Mouse (Mus musculus) G1E (cell line): Measurements from ENCODE around the gene Spata20.

Source experiments
- CTCF ChIP-seq: IDR thresholded peaks from 2 replicates; pipeline ENCODE4 v1.5.1; 2012; ENCODE audit warnings: low read depth, low read length, inconsistent platforms, mixed read lengths
- GATA1 ChIP-seq: IDR thresholded peaks from 2 replicates; pipeline ENCODE4 v1.6.1; 2012; ENCODE audit warnings: borderline replicate concordance, low read length, inconsistent platforms, mixed read lengths
- GATA2 ChIP-seq: IDR thresholded peaks from 2 replicates; pipeline ENCODE4 v1.6.1; 2012; ENCODE audit warnings: low read depth, low read length, inconsistent platforms, borderline replicate concordance
- POLR2AphosphoS5 ChIP-seq: IDR thresholded peaks from 2 replicates; pipeline ENCODE4 v1.6.1; 2012; ENCODE audit warnings: low read depth, low read length, inconsistent platforms; ENCODE audit not compliant: insufficient replicate concordance
- TAL1 ChIP-seq: conservative IDR thresholded peaks from 2 replicates; pipeline ENCODE4 v1.6.1; 2012; ENCODE audit warnings: low read depth, low read length, inconsistent platforms, mixed read lengths

DNA sequence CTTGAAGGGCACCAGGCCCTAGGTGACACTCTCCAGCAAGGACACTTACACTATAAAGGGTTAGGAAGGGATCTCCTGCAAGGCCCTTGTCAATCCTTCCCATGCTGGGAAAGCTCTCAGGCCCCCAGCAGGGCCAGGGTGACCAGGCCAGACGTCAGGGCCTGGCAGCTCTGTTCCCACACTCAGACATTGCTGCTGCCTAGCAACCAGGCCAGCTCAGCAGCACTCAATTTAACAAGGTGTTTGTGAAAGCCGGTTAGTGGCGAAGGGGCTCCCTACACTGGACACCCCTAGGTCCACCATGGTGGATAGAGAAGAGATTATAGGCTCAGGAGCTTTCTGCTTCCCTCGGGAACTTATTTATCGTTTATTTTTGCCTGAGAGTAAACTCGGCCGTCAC lies 44.9 kb downstream of the Spata20 start:
- TF ChIP-seq POLR2AphosphoS5 (no peak), TAL1 (no peak), CTCF (no peak), GATA1 (no peak), GATA2 (no peak)
